Mouse (Mus musculus) left cerebral cortex, adult 18-20 months (tissue): ENCODE measurements around the gene Comt. TPM values are rescaled to one million over a fixed set of nuclear protein-coding genes. Genes with fewer than 3 reads are reported as not detected.

Source experiments
- DNase-seq, 2 experiments: peaks; one replicate each; pipeline ENCODE4 v3.0.0; 2021 to 2022; ENCODE audit warnings: low spot score in 2 of 2, mixed read lengths in 1 of 2
- long read RNA-seq, 2 experiments: library from polyadenylated mRNA; stranded (forward); transcript quantifications; one replicate each; pipeline ENCODE4 v2.0.0; 2021
- total RNA-seq, 2 experiments: library from RNA; stranded (reverse); gene quantifications; 2 replicates each; pipeline ENCODE4 v1.2.3; 2021

Gene Comt
- 10 to 100 TPM; 90.5 to 91.4 TPM for total RNA-seq
- long read RNA-seq, experiment 1, transcript Comt-201 (6 exons, 1,397 nt), result minor isoform, 21 of 75 reads
- long read RNA-seq, experiment 1, transcript Comt-202 (5 exons, 1,866 nt), result major isoform, 42 of 75 reads
- long read RNA-seq, experiment 1, partial matches to known transcripts, result 5 of 75 reads
- long read RNA-seq, experiment 1, other reads (novel, unspliced or antisense), result 7 of 75 reads
- long read RNA-seq, experiment 2, transcript Comt-201 (6 exons, 1,397 nt), result minor isoform, 24 of 79 reads
- long read RNA-seq, experiment 2, transcript Comt-202 (5 exons, 1,866 nt), result major isoform, 39 of 79 reads
- long read RNA-seq, experiment 2, partial matches to known transcripts, result 10 of 79 reads
- long read RNA-seq, experiment 2, other reads (novel, unspliced or antisense), result 6 of 79 reads

DNA sequence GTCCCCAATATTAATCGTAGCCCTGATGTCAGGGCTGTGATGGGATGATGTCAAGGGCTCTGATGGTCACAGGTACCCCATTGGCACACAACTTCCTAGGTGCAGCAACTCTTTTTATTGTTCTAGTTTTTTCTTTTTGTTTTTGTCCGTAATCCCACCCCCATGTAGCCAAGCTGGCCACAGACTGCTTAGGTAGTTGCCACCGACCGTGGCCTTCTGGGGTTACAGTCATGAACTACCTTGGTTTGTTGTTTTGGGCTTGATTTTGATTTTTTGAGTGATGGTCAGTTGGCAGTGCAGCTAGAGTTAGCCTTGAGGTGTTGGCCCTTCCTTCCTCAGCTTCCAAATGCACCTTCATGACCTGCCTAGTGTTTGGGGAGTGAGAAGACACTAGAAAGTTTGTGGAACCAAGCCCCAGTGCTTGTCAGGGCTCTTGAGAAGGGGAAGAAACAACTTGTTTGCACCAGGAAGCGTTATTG, at the start of gene Comt:
Gene Comt (minus strand): TSS at position 51 of the 479 bp plus-strand sequence.
- DNase-seq, result no peak

DNA sequence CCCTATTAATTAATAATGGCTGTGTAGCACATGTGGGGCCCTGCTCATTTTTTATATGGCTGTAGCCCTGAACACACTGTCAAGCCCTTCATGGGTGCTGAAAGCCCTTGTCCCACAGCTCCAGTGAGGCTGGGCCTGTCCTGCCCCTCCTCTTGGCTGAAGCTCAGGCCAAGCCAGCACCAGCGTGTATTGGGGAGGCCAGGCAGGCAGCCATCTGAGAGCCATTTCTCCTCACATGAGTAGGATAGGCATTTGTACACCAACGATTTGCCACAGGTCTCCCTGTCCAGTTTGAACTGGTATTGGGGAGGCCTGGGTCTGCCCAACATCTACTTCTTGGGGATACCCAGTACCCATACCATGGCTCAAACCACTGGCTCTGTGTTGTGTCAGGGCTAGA, 47.4 kb upstream of the Comt start:
- DNase-seq, result no peak

DNA sequence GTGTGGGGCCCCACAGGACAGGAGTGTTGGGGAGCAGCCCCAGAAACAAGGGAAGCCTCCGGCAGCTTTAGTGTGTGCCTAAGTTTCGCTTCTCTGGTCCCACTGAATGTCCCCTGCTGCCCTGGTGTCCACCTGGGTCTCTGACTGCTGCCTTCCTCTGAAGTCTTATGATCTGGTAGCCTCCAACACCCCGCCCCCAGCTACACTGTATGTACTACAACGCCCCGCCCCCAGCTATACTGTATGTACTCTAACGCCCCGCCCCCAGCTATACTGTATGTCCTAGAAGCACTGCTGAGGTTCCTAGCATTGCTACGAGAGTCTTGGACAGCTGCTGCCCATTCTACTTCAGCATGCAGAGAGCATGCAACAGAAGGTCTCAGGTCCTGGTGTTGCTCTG, 46.3 kb upstream of the Comt start:
- DNase-seq, result no peak

DNA sequence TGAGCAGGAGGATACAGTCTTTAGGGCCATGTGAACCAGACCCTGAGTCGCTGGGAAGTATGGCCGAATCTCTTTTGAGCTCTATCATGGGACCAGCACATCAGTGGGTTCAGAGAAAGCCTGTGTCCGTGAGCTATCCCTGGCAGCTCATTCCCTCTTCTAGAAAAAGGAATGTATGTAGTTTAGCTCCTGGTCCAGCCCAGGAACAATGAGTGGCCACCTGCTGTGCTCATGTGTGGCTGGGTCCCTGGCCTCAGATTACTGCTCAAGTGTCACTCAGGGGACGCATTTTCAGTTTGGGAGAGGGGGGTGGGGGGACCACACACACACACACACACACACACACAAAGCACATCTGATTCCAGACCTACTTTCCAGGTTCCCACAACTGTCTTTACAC, 45.8 kb upstream of the Comt start:
- DNase-seq, result no peak

DNA sequence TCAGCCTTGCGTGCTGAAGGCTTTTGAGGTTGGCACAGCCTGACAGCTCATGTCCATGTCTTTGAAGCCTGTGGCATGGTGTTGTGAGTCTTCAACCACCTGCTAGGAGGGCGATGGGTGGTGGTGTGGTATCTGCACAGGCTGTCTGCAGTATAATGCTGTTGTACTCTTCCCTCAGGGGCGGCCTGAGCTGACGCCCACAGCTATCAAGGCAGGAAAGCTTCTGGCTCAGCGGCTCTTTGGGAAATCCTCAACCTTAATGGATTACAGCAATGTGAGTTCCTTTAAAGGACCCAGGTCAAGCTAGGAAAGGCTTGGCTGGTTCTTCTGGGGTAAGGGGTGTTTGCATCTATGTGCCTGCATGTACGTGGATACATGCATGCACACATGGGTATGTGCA, 45.3 kb upstream of the Comt start:
- no peak for DNase-seq

DNA sequence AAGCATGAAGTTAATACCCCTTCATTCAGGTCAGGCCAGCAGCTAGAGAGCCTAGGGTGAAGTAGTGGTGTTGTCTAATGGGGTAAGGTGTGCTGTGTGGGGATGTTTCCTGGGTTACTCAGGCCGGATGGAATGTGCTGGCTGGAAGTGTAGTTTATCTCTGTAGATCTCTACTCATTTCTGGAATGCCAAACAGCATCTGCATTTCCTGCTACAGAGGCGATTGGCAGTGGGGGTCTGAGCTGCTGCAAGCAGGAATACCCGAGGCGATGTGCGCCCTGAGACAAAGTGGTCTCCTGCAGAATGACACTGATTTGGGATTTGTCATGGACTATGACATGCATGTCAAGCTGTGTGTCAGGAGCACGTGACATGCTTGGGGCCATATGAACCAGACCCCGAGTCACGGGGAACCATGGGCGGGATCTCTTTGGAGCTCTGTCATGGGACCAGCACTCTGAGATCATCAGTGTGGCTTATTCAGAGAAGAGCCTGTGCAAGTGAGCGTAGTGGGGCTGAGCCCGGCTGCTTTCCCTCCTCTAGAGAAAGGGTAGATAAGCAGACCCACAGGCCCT, 44.8 kb upstream of the Comt start:
- no peak for DNase-seq

DNA sequence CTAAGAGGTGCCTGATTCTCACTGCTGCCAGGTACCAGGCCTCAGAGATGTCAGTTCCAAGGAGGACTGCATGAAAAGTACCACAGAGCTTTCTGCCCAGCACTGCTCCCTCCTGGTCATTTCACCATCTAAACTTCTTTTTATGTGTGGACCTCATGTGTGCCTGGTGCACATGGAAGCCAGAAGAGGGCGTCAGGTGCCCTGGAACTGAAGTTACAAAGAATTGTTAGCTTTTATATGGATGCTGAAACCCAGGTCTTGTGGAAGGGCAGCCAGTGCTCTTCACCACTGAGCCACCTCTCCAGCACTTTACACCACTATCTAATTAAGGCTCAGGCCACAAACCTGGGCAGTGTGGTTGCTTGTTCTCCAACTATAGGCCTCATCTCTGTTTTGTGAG, 44.2 kb upstream of the Comt start:
- no peak for DNase-seq

DNA sequence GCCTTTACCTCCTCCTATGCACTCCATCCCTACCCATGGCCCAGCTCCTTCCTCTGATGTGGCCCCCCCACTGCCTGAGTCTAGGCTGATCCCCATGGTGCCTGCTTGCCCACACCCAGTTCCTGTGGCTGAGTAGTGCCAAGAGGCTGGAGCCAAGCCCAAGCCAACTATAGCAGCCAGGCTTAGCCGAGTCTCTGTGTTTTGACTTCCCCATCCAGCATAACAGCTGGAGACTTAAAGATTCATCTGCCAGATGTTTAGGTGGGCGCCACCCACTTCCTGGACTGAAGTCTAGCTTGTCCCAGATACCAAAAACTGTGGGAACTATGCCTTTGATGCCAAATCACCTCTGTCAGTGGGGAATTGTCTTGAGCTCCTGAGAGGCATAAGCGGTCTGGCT, 37.6 kb upstream of the Comt start:
- DNase-seq, result peak; percentile 41 to 53

DNA sequence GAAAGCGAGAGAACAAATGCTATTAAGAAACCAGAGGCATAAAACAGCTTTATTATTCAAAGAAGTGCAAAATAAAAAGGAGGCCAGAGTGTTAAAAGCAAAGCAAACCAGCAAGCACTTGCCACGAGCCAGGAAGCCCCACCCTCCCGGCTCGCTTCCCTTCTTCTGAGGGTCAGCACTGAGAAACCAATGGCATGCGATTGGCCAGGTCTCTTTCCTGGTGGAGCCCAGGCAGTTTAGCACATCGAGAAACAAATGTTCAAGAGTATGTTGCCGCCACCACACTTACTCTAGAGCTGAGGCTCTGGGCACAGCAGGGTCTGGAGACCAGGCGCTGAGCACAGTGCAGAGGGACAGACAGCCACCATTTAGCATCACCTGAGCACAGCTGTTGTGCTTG, 35.9 kb upstream of the Comt start:
- DNase-seq, result no peak

DNA sequence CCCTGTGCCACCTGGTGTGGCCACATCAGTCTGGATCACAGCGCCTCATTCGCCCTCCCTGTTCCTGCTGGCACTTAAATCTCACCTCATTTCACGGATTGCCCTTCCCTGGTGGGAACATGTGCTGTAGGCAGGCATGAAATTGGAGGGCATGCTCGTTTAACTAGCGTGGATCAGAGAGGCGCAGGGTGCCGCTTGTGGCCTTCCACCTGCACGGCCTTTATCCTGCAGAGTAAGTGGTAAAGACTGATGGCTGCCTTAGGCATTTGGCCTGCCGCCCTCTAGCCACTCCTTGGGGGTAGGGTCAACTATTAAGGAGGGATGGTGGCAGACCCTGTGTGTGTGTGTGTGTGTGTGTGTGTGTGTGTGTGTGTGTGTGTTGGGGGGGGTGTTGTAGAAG, 35.4 kb upstream of the Comt start:
- DNase-seq, result no peak

DNA sequence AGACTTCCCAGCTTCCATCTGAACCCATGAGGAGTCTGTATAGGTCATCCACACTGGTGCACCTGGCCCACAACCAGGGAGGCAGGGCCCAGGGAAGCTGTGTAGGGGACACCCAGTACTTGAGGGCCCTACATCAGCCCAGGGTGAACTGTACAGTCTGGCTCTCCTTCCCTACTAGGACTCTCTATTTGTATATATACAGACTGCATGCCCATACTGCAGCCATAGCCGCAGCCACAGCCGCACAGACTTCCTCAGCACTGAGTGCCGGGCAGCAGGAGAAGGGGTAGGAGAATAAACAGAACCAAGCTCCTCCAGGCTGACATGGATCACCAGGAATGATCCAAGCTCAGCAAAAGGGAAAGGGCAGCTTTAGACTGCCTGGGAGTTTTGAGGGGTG, 34.2 kb upstream of the Comt start:
- no peak for DNase-seq

DNA sequence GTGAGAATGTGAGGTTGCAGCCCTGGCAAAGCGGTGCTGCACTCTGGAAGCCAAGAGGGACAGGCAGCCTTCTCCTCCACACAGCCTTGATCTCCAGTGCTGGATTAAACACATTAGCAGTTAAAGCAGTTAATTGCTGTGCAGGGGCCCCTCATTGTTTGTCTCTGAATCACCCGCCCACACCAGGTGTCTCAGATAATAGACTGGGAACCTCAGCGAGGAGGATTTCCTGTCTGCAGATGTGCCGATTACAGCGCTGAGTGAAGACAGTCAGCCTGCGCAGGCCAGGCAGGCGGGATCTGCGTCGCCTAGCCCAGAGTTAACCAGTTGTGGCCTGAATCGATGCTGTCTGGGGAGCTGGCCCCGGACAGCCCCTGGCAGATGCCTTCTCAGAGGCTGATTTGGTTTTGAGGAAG, 33.3 kb upstream of the Comt start:
- DNase-seq, result no peak

DNA sequence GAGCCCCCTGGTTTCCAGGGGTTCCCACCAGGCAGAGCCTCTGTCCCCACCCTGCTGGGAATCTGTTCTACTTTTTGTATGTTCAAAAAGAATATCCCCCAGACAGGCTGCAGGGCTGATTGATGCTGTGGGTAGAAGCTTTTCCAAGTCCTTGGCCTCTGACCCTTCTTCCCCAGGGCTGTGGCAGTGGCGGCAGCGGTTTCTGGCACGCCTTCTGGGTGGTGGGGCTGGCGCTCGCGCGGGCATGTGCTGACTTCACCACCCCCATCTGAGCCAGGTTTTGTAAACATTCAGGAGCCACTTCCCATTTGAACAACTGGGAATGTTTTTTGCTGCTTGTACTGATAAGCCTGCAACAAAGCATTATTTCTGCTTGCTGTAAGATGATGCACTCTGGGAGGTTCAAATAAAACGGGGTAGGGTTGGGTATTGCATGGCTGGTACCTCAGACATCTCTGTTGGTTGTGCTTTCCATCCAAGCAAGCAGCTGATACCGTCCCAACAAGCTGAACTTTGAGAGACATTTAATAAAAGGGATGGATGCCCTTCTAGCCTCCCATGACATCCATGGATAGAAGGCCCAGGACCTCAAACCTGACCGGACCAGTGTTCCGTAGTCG, 32.8 kb upstream of the Comt start:
- no peak for DNase-seq

DNA sequence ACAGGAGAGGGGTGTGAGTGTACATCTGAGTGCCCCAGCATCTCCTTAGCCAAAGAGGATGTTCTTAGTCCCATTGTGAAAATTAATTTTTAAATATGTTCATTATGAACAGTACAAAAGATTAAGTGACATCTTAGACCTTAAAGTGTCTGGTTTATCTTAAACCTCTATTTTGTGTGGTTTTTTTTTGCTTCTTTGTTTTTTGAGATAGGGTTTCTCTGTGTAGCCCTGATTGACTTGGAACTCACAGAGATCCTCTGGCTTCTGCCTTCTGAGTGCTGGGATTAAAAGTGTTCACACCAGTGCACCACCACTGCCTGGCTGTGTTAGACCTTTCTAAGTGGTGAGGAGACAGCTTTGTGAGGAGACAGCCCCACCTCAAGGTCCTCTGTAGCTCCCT, 32.0 kb upstream of the Comt start:
- DNase-seq, result no peak

DNA sequence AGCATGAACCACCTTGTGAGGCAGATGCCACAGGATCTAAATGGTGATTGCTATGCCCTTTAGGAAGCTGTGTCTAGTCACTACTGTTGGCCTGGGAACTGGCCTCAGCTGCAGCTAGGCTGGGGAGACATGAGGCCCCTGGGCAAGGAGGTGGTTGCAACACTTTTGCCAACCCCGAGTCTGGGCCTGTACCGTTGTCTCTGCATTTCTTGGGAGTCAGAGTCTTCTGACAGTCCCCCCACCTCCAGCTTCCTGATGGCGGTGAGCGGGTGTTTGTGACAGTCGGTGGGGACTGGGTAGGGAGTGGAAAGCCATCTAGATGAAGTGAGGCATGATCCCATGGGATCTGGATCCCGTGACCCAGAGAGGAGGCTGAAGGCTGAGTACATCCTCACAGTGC, 28.8 kb upstream of the Comt start:
- no peak for DNase-seq

DNA sequence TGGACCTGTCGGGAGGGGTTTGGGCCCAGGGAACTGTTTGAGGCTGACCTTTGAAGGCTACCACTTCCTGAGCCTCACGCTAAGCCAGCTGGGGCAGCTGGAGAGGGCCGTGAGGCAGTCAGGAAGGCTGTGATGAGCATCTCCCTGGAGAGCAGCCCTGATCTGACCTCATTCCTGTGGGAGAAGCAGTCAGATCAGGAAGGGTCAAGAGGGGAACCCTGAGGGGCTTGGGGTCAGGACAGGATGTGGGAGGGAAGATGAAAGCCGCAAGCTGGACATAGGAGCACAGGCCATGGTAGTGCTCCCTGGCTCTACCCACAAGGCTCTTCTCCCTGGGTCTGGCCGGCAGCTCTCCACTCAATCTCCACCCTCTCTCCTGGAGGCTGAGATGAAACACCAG, 27.2 kb upstream of the Comt start:
- DNase-seq, result no peak

DNA sequence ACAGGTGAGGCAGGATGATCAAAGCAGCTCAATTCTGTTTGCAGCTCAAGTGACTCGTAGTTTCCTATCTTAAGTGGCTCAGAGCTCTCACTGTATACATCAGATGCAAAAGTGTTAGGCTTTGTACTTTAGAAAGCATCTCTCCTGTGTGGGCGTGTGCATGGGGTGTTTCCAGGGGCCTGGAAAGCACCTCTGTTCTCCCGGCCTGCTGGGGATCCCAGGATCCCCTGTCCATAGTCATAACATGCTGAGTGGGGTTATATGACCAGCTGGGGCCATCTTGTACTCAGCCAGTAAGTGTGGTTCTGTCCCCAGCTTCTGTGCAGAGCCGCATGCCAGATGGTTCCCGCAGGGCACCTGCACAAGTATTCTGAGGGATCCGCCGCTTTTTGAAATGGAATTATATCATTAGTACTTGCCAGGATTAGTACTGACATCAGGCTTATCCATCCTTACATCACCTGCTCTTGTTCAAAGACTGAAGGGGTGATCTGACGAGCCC, 25.8 kb upstream of the Comt start:
- peak; percentile 26 to 56 for DNase-seq

DNA sequence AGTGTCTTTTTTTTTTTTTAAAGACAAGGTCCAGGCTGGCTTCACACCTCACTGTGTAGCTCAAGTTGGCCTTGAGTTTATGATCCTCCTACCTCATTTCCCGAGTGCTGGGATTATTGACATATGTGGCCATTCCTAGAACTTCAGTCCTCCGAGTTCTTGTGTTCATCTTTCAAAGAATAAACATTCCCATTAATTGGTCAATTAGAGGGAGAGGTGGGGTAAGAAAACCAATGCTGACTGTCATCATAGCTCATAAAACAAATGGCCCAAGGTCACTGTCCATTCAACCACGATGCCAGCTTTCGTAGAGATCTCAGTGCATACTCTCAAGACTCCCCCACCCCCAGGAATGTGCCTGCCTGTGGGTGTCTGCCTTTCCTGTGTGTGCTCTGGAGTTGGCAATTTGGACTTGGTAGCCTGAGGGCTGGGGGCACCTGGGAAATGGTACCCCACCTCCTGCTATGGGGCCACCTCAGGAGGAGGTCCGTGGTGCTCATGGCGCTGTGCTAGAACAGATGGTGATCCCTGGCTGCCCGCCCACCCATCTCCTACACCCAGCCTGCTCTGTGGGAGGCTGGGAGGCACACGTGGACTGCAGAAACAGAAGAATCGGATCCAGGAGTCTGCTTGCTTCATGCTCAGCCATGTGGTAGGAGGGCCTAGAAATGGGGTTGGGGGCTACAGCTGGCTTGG, 25.0 kb upstream of the Comt start:
- DNase-seq, result peak; percentile 79 to 84

DNA sequence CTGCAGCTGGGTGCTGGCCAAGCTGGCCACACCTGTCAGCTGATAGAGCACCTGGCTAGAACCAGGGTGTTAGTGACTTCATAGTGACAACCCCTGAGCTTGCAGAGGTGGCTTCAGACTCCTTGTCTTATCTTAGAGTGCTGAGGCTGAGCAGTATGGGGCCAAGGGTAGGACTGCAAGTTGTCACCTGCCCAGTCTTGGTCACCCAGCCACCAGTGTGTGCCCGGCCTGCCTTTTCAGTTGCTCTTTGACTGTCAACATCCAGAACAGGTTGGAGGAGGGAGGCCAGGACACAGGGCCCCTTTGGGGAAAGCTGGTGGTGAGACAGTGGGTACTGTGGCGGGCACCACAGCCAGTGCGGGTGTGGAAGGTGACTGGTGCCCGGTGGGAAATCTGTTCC, 22.4 kb upstream of the Comt start:
- no peak for DNase-seq

DNA sequence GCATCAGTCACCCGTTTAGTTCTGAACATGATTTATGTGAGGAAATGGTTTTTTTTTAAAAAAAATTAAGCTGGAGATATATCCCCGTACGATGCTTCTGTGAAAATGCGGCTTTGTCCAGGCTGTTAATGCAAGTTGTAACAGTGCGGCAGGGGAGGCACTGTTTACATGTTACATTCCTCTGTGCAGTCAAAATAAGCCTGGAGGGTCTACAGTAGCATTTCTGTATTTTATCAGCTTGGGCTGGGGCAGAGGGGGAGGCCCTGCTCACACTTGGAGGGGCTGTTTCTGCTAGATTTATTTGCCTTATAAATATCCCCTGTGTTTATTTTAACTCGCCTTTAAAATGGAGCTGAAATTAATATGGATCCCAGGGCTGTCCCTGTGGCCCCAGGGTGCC, 21.5 kb upstream of the Comt start:
- DNase-seq, result no peak

DNA sequence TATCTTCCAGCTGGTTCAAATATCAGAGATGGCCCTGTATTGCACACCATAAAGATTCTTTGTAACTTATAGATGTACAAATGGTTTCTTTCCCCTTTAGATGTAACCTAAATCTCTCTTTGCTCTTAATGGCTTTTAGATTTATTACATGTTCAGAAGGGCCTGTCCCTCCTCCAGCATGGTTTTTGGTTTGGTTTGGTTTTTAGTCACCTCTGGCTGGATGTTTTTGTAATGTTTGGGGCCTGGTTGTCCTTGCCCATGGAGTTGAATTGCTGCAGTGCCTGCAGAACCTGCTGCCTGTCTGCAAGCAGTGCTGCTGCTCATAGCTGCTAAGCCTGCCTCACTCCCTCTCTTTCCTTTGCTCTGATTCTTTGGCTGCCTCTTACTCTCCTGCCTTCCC, 20.6 kb upstream of the Comt start:
- DNase-seq, result no peak

DNA sequence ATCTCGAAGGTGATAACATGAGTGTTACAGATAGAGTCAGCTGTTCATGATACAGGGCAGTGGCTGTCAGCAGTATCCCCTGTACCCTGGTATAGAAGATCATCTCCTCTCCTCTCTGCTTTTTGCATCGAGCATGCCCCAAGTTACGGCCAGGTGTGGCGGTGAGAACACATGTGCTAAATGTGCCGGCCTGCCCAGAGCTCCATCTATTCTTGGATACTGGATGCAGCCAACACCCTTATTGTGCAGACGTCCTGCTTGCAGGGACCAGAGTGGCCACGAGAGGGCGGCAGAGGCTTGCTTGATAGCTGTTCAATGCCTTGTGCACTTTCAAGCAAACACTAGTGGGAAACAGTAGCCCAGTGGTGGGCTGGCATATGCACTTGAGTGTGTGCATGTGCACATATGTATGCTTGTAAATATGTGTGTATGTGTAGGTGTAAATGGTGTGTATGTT, 16.8 kb upstream of the Comt start:
- DNase-seq, result peak; percentile 97 to 100
